Mouse (Mus musculus): Measurements from ENCODE around the gene Igf2r.

- no peak for TF ChIP-seq CTCF (IDR thresholded peaks at IDR 0.05; ENCODE audit: borderline replicate concordance, control insufficient read depth, extremely low read depth, insufficient read depth, low read length, poor library complexity)
- TF ChIP-seq POLR2A (IDR thresholded peaks at IDR 0.05; ENCODE audit: control insufficient read depth, extremely low read depth, insufficient read depth, low read length, poor library complexity): no peak
Measured at GRCm38 (mm10) chr17:12753050-12753449, 16.4 kb downstream of the Igf2r start.
